Mouse (Mus musculus) testis, adult 2 months (tissue): ENCODE measurements around the gene Pex1. TPM values are rescaled to one million over a fixed set of nuclear protein-coding genes. Genes with fewer than 3 reads are reported as not detected.
A peak's percentile ranks its signal among the peaks of the same experiment; 100 is the strongest.

Source experiments
- H3K27ac ChIP-seq: fragments of 200-500 bp; 2 replicates; pipeline ENCODE4 v1.5.1; 2012; ENCODE audit warnings: low read depth, low read length; ENCODE audit not compliant: control insufficient read depth, insufficient read depth
- H3K27me3 ChIP-seq: fragments of 200-500 bp; 2 replicates; pipeline ENCODE4 v1.6.1; 2012; ENCODE audit warnings: mild to moderate bottlenecking, low read length, moderate library complexity; ENCODE audit not compliant: control insufficient read depth, insufficient read depth
- H3K36me3 ChIP-seq: fragments of 200-500 bp; 2 replicates; pipeline ENCODE4 v1.6.1; 2012; ENCODE audit warnings: mild to moderate bottlenecking, low read length; ENCODE audit not compliant: control insufficient read depth, insufficient read depth
- H3K4me1 ChIP-seq: fragments of 200-500 bp; 2 replicates; pipeline ENCODE4 v1.6.1; 2012; ENCODE audit warnings: low read length; ENCODE audit not compliant: control insufficient read depth, insufficient read depth
- H3K4me3 ChIP-seq: fragments of 200-500 bp; 2 replicates; pipeline ENCODE4 v1.5.1; 2012; ENCODE audit warnings: low read depth, mild to moderate bottlenecking, low read length, moderate library complexity, mixed read lengths; ENCODE audit not compliant: control insufficient read depth
- CTCF ChIP-seq: fragments of 200-500 bp; IDR thresholded peaks from 2 replicates; pipeline ENCODE4 v1.5.1; 2012; ENCODE audit warnings: low read depth, mild to moderate bottlenecking, inconsistent platforms, low read length, moderate library complexity; ENCODE audit not compliant: control insufficient read depth, insufficient read depth, insufficient replicate concordance
- POLR2A ChIP-seq: fragments of 200-500 bp; IDR thresholded peaks from 2 replicates; pipeline ENCODE4 v1.6.1; 2012; ENCODE audit warnings: low read depth, mild to moderate bottlenecking, inconsistent platforms, low read length, moderate library complexity; ENCODE audit not compliant: control insufficient read depth
- polyA plus RNA-seq: library from polyadenylated mRNA; depleted of rRNA; stranded (reverse); fragments of >200 nt; gene quantifications from 2 replicates; pipeline ENCODE4 v1.2.3, GENCODE M21; 2012; rRNA removed

Pex1 gene
- polyA plus RNA-seq = 2.5 and 3.8 TPM in 2 replicates

- no peak; the same call in 1 of the 2 replicates for TF ChIP-seq POLR2A
- no peak; the same call in 1 of the 2 replicates for TF ChIP-seq CTCF
- H3K27ac ChIP-seq = peak within 1 kb of the TSS; percentile 76
- no peaks in the 10 kb centered on the region for H3K36me3 ChIP-seq
- H3K4me3 ChIP-seq = peak within 1 kb of the TSS; percentile 92
- peaks cover 8% of the 10 kb centered on the region for H3K4me1 ChIP-seq
- no peaks in the 10 kb centered on the region for H3K27me3 ChIP-seq
Observed at GRCm38 (mm10) chr5:3595693-3596398, at the start of gene Pex1. Gene Pex1 (plus strand): TSS chr5:3596066.

GRCm38 (mm10) chr5:3546226-3546625 lies 49.6 kb upstream of the Pex1 start:
- H3K36me3 ChIP-seq = no peaks in the 10 kb centered on the region
- 0 out of 2 replicates have a peak, but pooled peaks cover 2% of the 10 kb centered on the region for H3K4me1 ChIP-seq
- H3K4me3 ChIP-seq = no peak overlapping the region
- no peak for TF ChIP-seq CTCF
- no peak for TF ChIP-seq POLR2A
- no peak overlapping the region for H3K27ac ChIP-seq
- no peaks in the 10 kb centered on the region for H3K27me3 ChIP-seq

- TF ChIP-seq POLR2A (no peak), CTCF (no peak)
- no peak overlapping the region for H3K4me3 ChIP-seq
- H3K36me3 ChIP-seq = peaks cover 2% of the 10 kb centered on the region; the same call in 1 of the 2 replicates
- H3K27ac ChIP-seq = no peak overlapping the region
- H3K4me1 ChIP-seq = no peaks in the 10 kb centered on the region
- H3K27me3 ChIP-seq = no peaks in the 10 kb centered on the region
Observed at GRCm38 (mm10) chr5:3551481-3551880, 44.4 kb upstream of the Pex1 start.

- TF ChIP-seq POLR2A (no peak), CTCF (no peak)
- Histone ChIP-seq H3K27me3 (no peaks in the 10 kb centered on the region), H3K36me3 (peaks cover 3% of the 10 kb centered on the region; the same call in 1 of the 2 replicates)
Observed at GRCm38 (mm10) chr5:3554198-3554597, 41.7 kb upstream of the Pex1 start.

GRCm38 (mm10) chr5:3571266-3571665 lies 24.6 kb upstream of the Pex1 start, which contains the start of gene 1700109H08Rik:
Gene 1700109H08Rik (plus strand): TSS chr5:3571566.
- no peaks in the 10 kb centered on the region for H3K27me3 ChIP-seq

More at GRCm38 (mm10) chr5:3554198-3554597, 41.7 kb upstream of the Pex1 start:
- Histone ChIP-seq H3K4me1 (no peaks in the 10 kb centered on the region), H3K27ac (no peak overlapping the region), H3K4me3 (no peak overlapping the region)

GRCm38 (mm10) chr5:3574825-3575224 lies 21.0 kb upstream of the Pex1 start:
- no peaks in the 10 kb centered on the region for H3K27me3 ChIP-seq
- peaks cover 5% of the 10 kb centered on the region for H3K36me3 ChIP-seq
- no peaks in the 10 kb centered on the region for H3K4me1 ChIP-seq
- no peak for TF ChIP-seq CTCF
- no peak for TF ChIP-seq POLR2A
- no peak overlapping the region for H3K27ac ChIP-seq
- H3K4me3 ChIP-seq = no peak overlapping the region

More at GRCm38 (mm10) chr5:3571266-3571665, 24.6 kb upstream of the Pex1 start, which contains the start of gene 1700109H08Rik:
- TF ChIP-seq POLR2A = no peak
- no peak for TF ChIP-seq CTCF
- H3K4me3 ChIP-seq = peak within 1 kb of the TSS; percentile 85
- no peaks in the 10 kb centered on the region for H3K4me1 ChIP-seq
- peak within 1 kb of the TSS; percentile 70 for H3K27ac ChIP-seq
- H3K36me3 ChIP-seq = peaks cover 4% of the 10 kb centered on the region

GRCm38 (mm10) chr5:3577939-3578338 lies 17.9 kb upstream of the Pex1 start:
- Histone ChIP-seq H3K27ac (no peak overlapping the region), H3K27me3 (no peaks in the 10 kb centered on the region), H3K4me1 (no peaks in the 10 kb centered on the region), H3K4me3 (no peak overlapping the region), H3K36me3 (peaks cover 3% of the 10 kb centered on the region)
- TF ChIP-seq CTCF (no peak), POLR2A (no peak)
